10 mouse cellular contexts compared by ENCODE assay signal in genomic region chr4:47151553-47152183, GRCm38 (mm10). TPM values are rescaled to one million over a fixed set of nuclear protein-coding genes. Genes with fewer than 3 reads are reported as not detected.
DNase-seq lines count a peak whose midpoint lies in the region; TF ChIP-seq lines count a peak whose summit lies in the region.
"Had no signal": no experiment of that assay in that cellular context is flagged by ENCODE, and none has a peak within 500 bp of the region (broad histone marks: within the 10 kb centered on the region; RNA-seq: fewer than 3 reads in every experiment).

No protein-coding gene starts in this region.

- H3K27me3 ChIP-seq in liver, adult 2 months (ENCODE audit: control insufficient read depth, insufficient read depth, low read length), result no peaks in the 10 kb centered on the region
- H3K27me3 ChIP-seq in thymus, adult 2 months (ENCODE audit: control insufficient read depth, insufficient read depth, low read length), result no peaks in the 10 kb centered on the region
- H3K27me3 ChIP-seq: embryonic facial prominence, embryonic 13.5 days; midbrain, embryonic 12.5 days had no signal

- intact Hi-C loops in left cerebral cortex, postnatal 14 days (cut with DNase I), result no loop called here

- WGBS in liver, adult 2 months, result 50% methylated on average over 8 of the region's 8 CpGs
- WGBS in thymus, adult 2 months, result 89% methylated on average over 8 of the region's 8 CpGs

- peak; percentile 3 for DNase-seq in liver, adult 2 months (ENCODE audit: extremely low read depth, low read depth, low spot score)
- DNase-seq in liver, result no peak
- DNase-seq in heart, adult 9 months (ENCODE audit: low spot score in 2 of 2), result peak; percentile 77
- DNase-seq in kidney, postnatal 4 days, result peak; percentile 59 to 69
- DNase-seq in testis, postnatal 14 days (ENCODE audit: low spot score), result peak; percentile 75
- DNase-seq in layer of hippocampus, adult 11-12 months (ENCODE audit: low spot score), result no peak
- DNase-seq in left cerebral cortex, postnatal 14 days (ENCODE audit: low spot score in 2 of 2), result no peak
- no peak for DNase-seq in thymus, adult 2 months

- H3K4me3 ChIP-seq in liver, adult 2 months (ENCODE audit: insufficient read depth, low read depth, low read length), result no peak overlapping the region
- no peak overlapping the region for H3K4me3 ChIP-seq in thymus, adult 2 months (ENCODE audit: control insufficient read depth, insufficient read depth, low read length)
- H3K4me3 ChIP-seq: embryonic facial prominence, embryonic 13.5 days; midbrain, embryonic 12.5 days had no signal

- H3K27ac ChIP-seq in liver, adult 2 months (replicated peaks; ENCODE audit: insufficient read depth, low read depth, low read length), result no peak overlapping the region
- H3K27ac ChIP-seq in thymus, adult 2 months (ENCODE audit: control insufficient read depth, insufficient read depth, low read length), result no peak overlapping the region
- H3K27ac ChIP-seq: embryonic facial prominence, embryonic 13.5 days; midbrain, embryonic 12.5 days had no signal

- H3K79me2 ChIP-seq in liver, adult 2 months (ENCODE audit: control insufficient read depth, insufficient read depth, low read length), result no peaks in the 10 kb centered on the region

- no peaks in the 10 kb centered on the region for H3K4me1 ChIP-seq in liver, adult 2 months (ENCODE audit: control insufficient read depth, insufficient read depth, low read length)
- H3K4me1 ChIP-seq in thymus, adult 2 months (replicated peaks; ENCODE audit: control insufficient read depth, insufficient read depth, low read length), result no peaks in the 10 kb centered on the region
- H3K4me1 ChIP-seq: midbrain, embryonic 12.5 days had no signal

- no peak for TF ChIP-seq POLR2A in liver, adult 2 months (IDR thresholded peaks at IDR 0.05; ENCODE audit: extremely low read depth, insufficient read depth, low read length)
- no peak for TF ChIP-seq POLR2A in thymus, adult 2 months (IDR thresholded peaks at IDR 0.05; ENCODE audit: control insufficient read depth, extremely low read depth, insufficient read depth, low read length, poor library complexity)

- no peaks in the 10 kb centered on the region for H3K36me3 ChIP-seq in liver, adult 2 months (ENCODE audit: control insufficient read depth, insufficient read depth, low read length)
- H3K36me3 ChIP-seq in thymus, adult 2 months (ENCODE audit: control insufficient read depth, insufficient read depth, low read length), result no peaks in the 10 kb centered on the region
- H3K36me3 ChIP-seq: embryonic facial prominence, embryonic 13.5 days; midbrain, embryonic 12.5 days had no signal

- no peak for TF ChIP-seq CTCF in liver, adult 2 months (IDR thresholded peaks at IDR 0.05; ENCODE audit: low read depth, low read length)
- TF ChIP-seq CTCF in thymus, adult 2 months (IDR thresholded peaks at IDR 0.05; ENCODE audit: borderline replicate concordance, control insufficient read depth, extremely low read depth, insufficient read depth, low read length, poor library complexity), result no peak

- H3K9ac ChIP-seq in liver, adult 2 months (ENCODE audit: low read depth, low read length), result no peak overlapping the region
- H3K9ac ChIP-seq: embryonic facial prominence, embryonic 13.5 days; midbrain, embryonic 12.5 days had no signal

RNA-seq across cellular contexts. Expression of gene Col15a1, which starts 56.3 kb away (rescaled TPM):
- total RNA-seq in liver, adult 2 months (2014; rRNA removed), result 1.7 and 4.9 TPM in 2 replicates
- polyA plus RNA-seq in liver, adult 2 months (2012; rRNA removed), result 4.9 and 7.7 TPM in 2 replicates
- total RNA-seq in left cerebral cortex, postnatal 14 days (2021), result 10 to 100 TPM in 1 of 2 experiments, 1 to 10 TPM in 1; 9.0 to 13.0 TPM
- polyA plus RNA-seq in thymus, adult 2 months (2012; rRNA removed), result 33.1 and 37.1 TPM in 2 replicates

RNA-seq across cellular contexts. Expression of gene Galnt12, which starts 60.0 kb away (rescaled TPM):
- 0.18 and 0.20 TPM in 2 replicates for total RNA-seq in liver, adult 2 months (2014; rRNA removed)
- polyA plus RNA-seq in liver, adult 2 months (2012; rRNA removed), result 0.21 and 0.22 TPM in 2 replicates
- 1 to 10 TPM in 1 of 2 experiments, under 1 TPM in 1; 0.85 to 1.3 TPM for total RNA-seq in left cerebral cortex, postnatal 14 days (2021)
- 34.9 and 39.6 TPM in 2 replicates for polyA plus RNA-seq in thymus, adult 2 months (2012; rRNA removed)

Comparison
In these comparisons a context has a peak if more than half of its experiments do, and no peak if none do; other contexts are left out.
1. DNase-seq: peak in liver, adult 2 months (single experiment), heart, adult 9 months (2 of 2), kidney, postnatal 4 days (2 of 2) and testis, postnatal 14 days (single experiment); none in liver (single experiment), layer of hippocampus, adult 11-12 months (single experiment), left cerebral cortex, postnatal 14 days (0 of 2) and thymus, adult 2 months (single experiment).